Mouse (Mus musculus): ENCODE results near the gene Lrrc34.

- TF ChIP-seq ZNF384 (IDR thresholded peaks at IDR 0.05; ENCODE audit: low read depth, low read length) (no peak), MAFK (IDR thresholded peaks at IDR 0.05; ENCODE audit: insufficient read depth, low read depth, low read length) (no peak), CHD2 (IDR thresholded peaks at IDR 0.05; ENCODE audit: low read depth, low read length) (no peak), ZC3H11A (IDR thresholded peaks at IDR 0.05; ENCODE audit: borderline replicate concordance, low read depth, low read length) (no peak)
Measured at GRCm38 (mm10) chr3:30695661-30696060, 48.0 kb upstream of the Lrrc34 start.
